Mouse (Mus musculus) left cerebral cortex, adult 9 months (tissue): ENCODE data around the gene Stum.
A peak's percentile ranks its signal among the peaks of the same experiment; 100 is the strongest.
"Not testable (repeated sequence)": the region's sequence is repeated elsewhere in the genome, so short reads cannot be mapped to it uniquely, and the experiment has no call there.

Experiments
- DNase-seq, 2 experiments: peaks; one replicate each; pipeline ENCODE4 v3.0.0; 2022; ENCODE audit warnings: low spot score in 2 of 2

Gene Stum

GRCm38 (mm10) chr1:180483399-180484291, at the start of gene Stum:
TSS of gene Stum (minus strand) at chr1:180483504.
- DNase-seq: peak in 1 of 2 experiments; percentile 82

- DNase-seq: no peak
Measured at GRCm38 (mm10) chr1:180532671-180533070, 49.4 kb upstream of the Stum start.

DNA sequence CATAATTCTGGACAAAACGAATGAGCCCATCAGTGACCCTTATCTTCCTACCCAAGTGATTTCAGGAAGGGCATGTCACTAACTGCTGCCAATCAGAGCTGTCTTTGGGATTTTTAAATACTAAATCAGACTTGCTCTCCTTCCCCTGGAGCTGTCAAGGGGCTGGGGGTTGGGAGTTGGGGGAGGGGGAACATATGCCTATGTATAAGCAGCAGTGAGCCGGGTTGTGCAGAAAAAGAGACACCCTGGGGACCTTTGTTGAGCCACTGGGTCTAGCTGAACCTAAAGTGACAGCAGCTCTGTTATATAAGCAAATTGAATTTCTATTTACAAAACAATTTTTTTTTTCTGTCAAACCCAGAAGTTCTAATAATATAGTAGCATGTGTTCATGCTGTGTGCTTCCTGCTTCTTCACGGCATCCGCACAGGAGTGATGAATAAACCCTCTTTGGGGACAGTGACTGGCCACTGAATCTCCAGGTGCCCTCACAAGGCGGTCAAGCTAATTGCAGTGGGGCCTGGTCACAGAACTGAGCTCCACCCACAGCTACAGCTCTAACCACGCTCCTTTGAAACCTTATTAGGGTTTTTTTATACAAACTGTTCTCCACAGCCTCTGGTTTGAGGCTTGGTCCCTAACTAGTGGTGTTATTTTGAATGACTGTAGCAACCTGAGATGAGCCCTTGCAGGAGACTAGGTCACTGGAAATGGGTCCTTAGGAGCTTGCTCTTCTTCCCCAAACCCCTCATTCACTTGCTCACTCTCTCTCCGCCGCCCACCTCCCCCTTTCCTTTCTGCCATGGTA, 47.4 kb upstream of the Stum start:
- DNase-seq: no peak

DNA sequence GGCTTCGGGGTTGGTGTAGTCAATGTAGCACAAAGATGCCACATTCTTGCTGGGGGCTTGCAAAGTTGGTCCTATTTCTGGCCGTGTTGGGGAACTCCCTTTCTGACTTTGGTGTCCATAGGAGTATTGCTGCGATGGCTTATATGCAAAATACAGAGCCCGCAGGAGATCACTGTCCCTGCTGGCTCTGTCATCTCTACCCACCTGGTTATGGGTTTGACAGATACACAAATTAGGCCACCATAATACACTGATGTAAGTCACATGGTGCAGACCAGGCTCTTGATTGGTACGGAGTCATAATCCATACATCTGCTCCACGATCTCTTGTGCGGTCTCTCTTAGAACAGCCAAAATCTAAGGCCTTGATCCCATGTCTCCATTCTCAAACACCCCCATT, 46.5 kb upstream of the Stum start:
- DNase-seq: no peak

DNA sequence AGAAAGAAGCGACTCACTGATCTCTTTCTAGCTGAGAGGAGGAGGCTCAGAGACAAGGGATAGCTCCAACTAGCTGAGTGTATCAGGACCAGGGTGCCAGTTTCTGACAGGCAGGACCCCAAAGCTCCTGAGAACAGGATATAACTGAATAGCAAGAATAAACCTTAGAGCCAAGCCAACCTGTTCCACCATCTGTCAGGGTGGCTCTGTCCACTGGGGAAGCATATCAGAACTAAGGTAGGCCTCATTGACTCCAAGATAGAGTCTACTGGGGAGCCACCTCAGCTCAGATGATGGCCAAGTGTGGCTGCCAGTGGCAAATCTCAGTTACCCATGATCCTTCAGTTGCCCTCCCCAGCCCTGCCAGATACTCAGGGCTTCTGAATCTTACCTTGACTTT, 42.0 kb upstream of the Stum start:
- no peak for DNase-seq

DNA sequence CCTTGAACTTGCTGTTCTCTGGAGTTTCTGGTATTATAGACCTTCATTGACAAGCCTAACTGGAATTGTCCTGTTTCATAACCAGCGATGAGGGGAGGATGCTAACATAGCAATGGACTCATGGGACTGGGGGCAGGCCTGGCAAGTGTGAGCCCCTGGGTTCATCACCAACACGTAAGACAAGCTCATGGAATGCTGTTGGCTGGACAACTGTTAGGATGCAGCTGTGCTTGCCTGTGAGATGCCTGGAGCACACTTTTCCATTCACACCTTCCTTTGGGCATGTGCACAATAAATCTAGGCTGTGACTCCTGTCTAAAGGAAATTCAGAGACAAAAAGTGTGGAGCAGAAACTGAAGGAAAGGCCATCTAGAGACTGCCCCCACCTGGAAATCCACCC, 40.0 kb upstream of the Stum start:
- no peak for DNase-seq

GRCm38 (mm10) chr1:180520190-180520589, 36.9 kb upstream of the Stum start:
- DNase-seq: peak; percentile 66 to 87

GRCm38 (mm10) chr1:180519520-180519919, 36.2 kb upstream of the Stum start:
- no peak for DNase-seq

DNA sequence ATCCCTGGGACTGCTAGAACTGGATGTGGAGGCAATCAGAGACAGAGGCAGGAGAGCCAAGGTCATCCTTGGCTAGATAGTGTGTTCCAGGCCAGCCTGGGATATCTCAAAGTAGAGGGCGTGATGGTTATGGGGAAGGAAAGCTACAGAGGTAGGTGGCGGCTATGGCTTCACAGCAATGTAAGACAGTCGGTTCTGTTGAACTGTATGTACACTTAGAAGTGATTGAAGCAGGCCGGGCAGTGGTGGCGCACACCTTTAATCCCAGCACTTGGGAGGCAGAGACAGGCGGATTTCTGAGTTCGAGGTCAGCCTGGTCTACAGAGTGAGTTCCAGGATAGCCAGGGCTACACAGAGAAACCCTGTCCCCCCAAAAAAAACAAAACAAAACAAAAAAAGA, 35.6 kb upstream of the Stum start:
- DNase-seq: not testable (repeated sequence)

DNA sequence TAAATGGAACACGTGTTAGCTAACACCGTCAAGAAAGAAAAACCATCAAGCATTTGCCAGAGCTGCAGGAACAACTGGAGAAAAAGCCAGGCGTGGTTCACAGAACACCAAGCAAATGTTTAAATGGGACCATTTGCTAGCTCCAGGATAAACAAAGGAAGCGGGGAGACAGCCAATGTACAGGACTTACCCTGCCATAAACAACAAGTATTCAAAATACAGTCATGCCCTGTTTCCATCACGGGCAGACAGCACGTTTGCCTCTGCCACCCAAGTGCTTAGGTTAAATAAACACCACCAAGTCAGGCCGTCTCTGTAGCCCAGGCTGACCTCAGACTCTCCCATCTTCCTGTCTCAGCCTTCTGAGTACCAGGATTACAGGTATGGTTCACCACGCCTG, 35.1 kb upstream of the Stum start:
- no peak for DNase-seq

DNA sequence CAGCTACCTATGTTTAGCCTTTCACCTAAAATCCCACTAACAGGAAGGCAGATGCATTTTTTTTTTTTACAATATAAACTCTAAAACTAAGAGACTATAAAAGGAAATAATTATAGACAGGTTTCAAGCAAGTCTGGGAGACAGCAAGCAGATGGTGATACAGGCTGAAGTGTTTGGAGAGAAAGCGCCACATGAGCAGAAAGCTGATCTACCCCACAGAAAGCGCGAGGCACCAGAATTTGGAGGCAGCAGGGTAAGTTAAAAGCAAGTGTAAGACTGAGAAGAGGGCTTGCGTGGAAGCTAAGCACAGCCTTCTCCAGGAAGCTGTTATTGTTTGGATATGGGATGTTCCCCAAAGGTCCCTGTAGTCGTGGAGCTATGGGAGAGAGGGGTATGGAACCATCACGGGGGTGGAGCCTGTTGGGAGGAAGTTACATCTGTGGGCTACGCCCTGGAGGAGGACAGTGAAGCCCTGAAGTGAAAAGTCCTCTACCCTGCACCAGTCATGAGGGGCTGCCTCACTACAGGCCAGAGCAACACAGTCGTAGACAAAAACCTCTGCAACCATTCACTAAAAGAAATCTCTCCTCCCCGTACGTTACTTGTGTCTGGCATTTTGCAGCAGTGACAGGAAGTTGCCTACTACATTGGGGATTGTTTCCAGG, 34.2 kb upstream of the Stum start:
- peak in 1 of 2 experiments; percentile 34 for DNase-seq

DNA sequence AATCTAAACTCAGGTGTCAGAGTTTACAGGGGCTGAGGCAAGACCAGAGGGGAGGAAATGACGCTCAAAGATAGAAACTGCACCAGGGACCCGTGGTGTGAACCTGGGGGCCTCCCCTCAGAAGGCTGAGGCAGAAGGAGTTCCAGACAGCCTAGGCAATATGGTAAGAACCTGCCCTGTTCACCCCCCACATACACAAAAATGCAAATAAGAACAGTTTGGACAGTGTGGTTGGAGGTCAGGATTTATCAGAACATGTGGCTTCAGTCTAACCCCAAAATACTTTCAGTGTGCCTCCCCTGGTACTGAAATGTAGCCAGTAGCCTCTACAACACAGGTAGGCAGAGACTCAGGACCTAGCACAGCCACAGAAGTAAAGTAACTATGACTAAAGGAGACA, 30.8 kb upstream of the Stum start:
- no peak for DNase-seq

GRCm38 (mm10) chr1:180510879-180511278, 27.6 kb upstream of the Stum start:
- DNase-seq: no peak

DNA sequence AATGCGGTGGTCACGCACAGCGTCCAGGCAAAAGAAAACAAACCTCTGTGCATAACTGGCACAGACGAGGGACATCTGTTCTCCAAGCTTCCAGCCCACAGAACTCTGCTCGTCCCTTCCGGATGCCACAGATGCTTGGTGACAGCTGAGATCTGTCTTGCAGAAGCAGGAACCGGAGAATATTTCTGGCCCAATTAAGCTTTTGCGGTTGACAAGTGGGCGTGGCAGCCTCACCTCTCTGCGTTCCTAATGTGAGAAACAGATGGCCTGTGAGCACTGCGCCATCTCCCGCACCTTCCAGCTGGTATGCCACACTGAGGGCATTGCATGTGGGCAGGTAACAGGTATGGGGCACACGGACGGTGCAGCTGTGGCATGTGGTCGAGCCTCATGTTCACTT, 27.1 kb upstream of the Stum start:
- DNase-seq: peak; percentile 39 to 84

GRCm38 (mm10) chr1:180508662-180509061, 25.4 kb upstream of the Stum start:
- no peak for DNase-seq

- DNase-seq: peak in 1 of 2 experiments; percentile 86
Measured at GRCm38 (mm10) chr1:180507291-180507791, 24.0 kb upstream of the Stum start.

DNA sequence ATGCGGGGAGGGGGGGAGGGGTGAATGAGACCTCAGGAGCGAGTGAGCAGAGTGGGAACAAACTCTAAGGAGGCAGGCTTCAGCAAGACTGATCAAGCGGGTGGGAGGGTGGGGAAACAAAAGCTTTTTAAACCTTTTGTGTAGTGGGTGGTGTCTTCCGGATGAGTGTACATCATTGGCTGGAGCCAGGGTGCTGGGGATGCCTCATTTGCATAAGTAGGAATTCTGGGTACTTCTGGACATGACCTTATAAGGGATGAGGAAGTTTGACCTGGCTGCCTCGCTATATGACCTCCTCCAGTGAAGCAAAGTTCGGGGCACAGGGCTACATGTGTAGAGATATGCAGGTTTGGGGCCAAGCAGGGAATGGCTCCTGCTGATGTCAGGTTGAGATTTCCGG, 23.0 kb upstream of the Stum start:
- DNase-seq: no peak

GRCm38 (mm10) chr1:180504899-180505298, 21.6 kb upstream of the Stum start:
- DNase-seq: no peak

DNA sequence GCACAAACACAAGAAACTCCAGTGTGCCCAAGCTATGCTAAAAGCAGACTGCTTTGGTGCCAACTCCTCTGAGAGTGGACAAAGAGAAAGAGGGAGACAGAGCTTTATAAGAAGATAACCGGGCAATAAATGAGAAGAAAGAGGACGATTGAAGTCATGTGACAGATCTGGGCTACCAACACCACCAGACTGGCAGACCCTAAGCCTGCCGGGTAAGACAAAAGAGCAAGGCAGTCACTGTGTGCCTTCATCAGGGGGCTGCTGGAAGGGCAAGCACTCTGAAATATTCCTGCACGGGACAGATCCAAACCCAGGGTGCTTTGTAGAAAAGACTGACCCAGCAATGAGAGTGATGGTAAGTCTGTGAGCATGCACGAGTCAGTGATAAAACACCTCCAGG, 20.2 kb upstream of the Stum start:
- DNase-seq: no peak

- DNase-seq: no peak
Measured at GRCm38 (mm10) chr1:180502566-180502965, 19.3 kb upstream of the Stum start.

- DNase-seq: no peak
Measured at GRCm38 (mm10) chr1:180500641-180501040, 17.3 kb upstream of the Stum start.

DNA sequence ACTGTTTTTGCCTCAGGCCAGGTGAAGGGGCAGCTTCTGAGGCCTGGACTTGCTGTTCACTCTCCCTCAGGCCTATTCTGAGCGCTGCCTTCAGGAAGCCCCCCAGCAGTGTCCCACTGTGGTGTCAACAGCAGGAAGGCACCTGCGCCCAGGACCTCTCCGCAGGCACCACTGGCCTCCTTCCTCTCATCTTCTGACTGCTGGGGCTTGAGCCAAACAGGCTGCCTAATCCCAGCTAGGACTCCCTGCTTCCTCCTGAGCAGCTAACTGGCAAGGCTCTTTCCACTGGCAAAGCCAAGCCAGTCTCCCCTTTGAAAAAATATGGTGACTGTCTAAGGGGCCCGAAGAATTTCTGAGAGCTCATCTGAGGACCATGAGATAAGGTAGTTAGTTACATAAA, 16.9 kb upstream of the Stum start:
- DNase-seq: no peak
